Mouse (Mus musculus): ENCODE data around the gene Fam149b.
"Not testable (repeated sequence)": the region's sequence is repeated elsewhere in the genome, so short reads cannot be mapped to it uniquely, and the experiment has no call there.

GRCm38 (mm10) chr14:20305085-20305484, 42.9 kb upstream of the Fam149b start:
- TF ChIP-seq GATA1, TAL1 (IDR thresholded peaks at IDR 0.05; ENCODE audit: low read length): not testable (repeated sequence)
